Mouse (Mus musculus): ENCODE results near the gene Sumo2.

- TF ChIP-seq CTCF (conservative IDR thresholded peaks at IDR 0.05; ENCODE audit: low read length) (no peak), NANOG (IDR thresholded peaks at IDR 0.05; ENCODE audit: borderline replicate concordance, low read length) (no peak), POU5F1 (IDR thresholded peaks at IDR 0.05; ENCODE audit: borderline replicate concordance, low read length) (no peak)
Observed at GRCm38 (mm10) chr11:115563406-115563805, 27.3 kb upstream of the Sumo2 start.
